Mouse (Mus musculus): Measurements from ENCODE around the gene Vmn2r87. TPM values are rescaled to one million over a fixed set of nuclear protein-coding genes. Genes with fewer than 3 reads are reported as not detected.
"Not testable (repeated sequence)": the region's sequence is repeated elsewhere in the genome, so short reads cannot be mapped to it uniquely, and the experiment has no call there.

Vmn2r87 gene
- polyA plus RNA-seq (2015; fragmentation: Nextera tagmentation; extraction: Ambion mirVana) = 0.11 and 0.13 TPM in 2 replicates

GRCm38 (mm10) chr10:130497296-130497695 is at the start of gene Vmn2r87:
Gene Vmn2r87 (minus strand): TSS chr10:130497396.
- Histone ChIP-seq H3K27me3 (replicated peaks; ENCODE audit: control insufficient read depth, insufficient read depth, low read length) (no peaks in the 10 kb centered on the region), H3K4me2 (ENCODE audit: low read length) (no peak within 1 kb of the TSS), H3K9me3 (ENCODE audit: control insufficient read depth, low read length) (no peaks in the 10 kb centered on the region), H3K27ac (ENCODE audit: low read depth, low read length) (no peak within 1 kb of the TSS), H3K36me3 (ENCODE audit: control insufficient read depth, insufficient read depth, low read length) (no peaks in the 10 kb centered on the region), H3K4me3 (ENCODE audit: low read length) (no peak within 1 kb of the TSS), H3K4me1 (ENCODE audit: control insufficient read depth, insufficient read depth, low read depth, low read length) (no peaks in the 10 kb centered on the region), H3K9ac (ENCODE audit: low read depth, low read length) (no peak within 1 kb of the TSS)
- ATAC-seq = no peak

GRCm38 (mm10) chr10:130544331-130544730 is 47.1 kb upstream of the Vmn2r87 start:
- H3K4me3 ChIP-seq (ENCODE audit: low read length); H3K27me3 ChIP-seq (replicated peaks; ENCODE audit: control insufficient read depth, insufficient read depth, low read length); H3K9me3 ChIP-seq (ENCODE audit: control insufficient read depth, low read length); H3K4me1 ChIP-seq (ENCODE audit: control insufficient read depth, insufficient read depth, low read depth, low read length); ATAC-seq; H3K27ac ChIP-seq (ENCODE audit: low read depth, low read length); H3K36me3 ChIP-seq (ENCODE audit: control insufficient read depth, insufficient read depth, low read length); H3K9ac ChIP-seq (ENCODE audit: low read depth, low read length); H3K4me2 ChIP-seq (ENCODE audit: low read length): not testable (repeated sequence)
- 72% methylated on average over 1 of the region's 1 CpGs for WGBS

- Histone ChIP-seq H3K9ac (ENCODE audit: low read depth, low read length) (peak overlapping the region; percentile 71), H3K27ac (ENCODE audit: low read depth, low read length) (peak overlapping the region; percentile 75), H3K4me2 (ENCODE audit: low read length) (peak overlapping the region; percentile 75), H3K4me3 (ENCODE audit: low read length) (peak overlapping the region; percentile 62)
- peak; percentile 99 for ATAC-seq
- not testable (repeated sequence) for H3K27me3 ChIP-seq (replicated peaks; ENCODE audit: control insufficient read depth, insufficient read depth, low read length); H3K9me3 ChIP-seq (ENCODE audit: control insufficient read depth, low read length); H3K4me1 ChIP-seq (ENCODE audit: control insufficient read depth, insufficient read depth, low read depth, low read length); H3K36me3 ChIP-seq (ENCODE audit: control insufficient read depth, insufficient read depth, low read length)
- under 1% methylated on average over 20 of the region's 21 CpGs for WGBS
Measured at GRCm38 (mm10) chr10:130541931-130542691, 44.9 kb upstream of the Vmn2r87 start.

- no peak overlapping the region for H3K4me3 ChIP-seq (ENCODE audit: low read length)
- 77% methylated on average over 3 of the region's 3 CpGs for WGBS
- ATAC-seq = no peak
- H3K36me3 ChIP-seq (ENCODE audit: control insufficient read depth, insufficient read depth, low read length) = no peaks in the 10 kb centered on the region
- H3K4me2 ChIP-seq (ENCODE audit: low read length) = no peak overlapping the region
- H3K4me1 ChIP-seq (ENCODE audit: control insufficient read depth, insufficient read depth, low read depth, low read length) = no peaks in the 10 kb centered on the region
- 0 out of 2 replicates have a peak, but pooled peaks cover 2% of the 10 kb centered on the region for H3K9me3 ChIP-seq (ENCODE audit: control insufficient read depth, low read length)
- H3K27ac ChIP-seq (ENCODE audit: low read depth, low read length) = no peak overlapping the region
- H3K9ac ChIP-seq (ENCODE audit: low read depth, low read length) = no peak overlapping the region
- H3K27me3 ChIP-seq (replicated peaks; ENCODE audit: control insufficient read depth, insufficient read depth, low read length) = no peaks in the 10 kb centered on the region
Measured at GRCm38 (mm10) chr10:130536101-130536500, 38.9 kb upstream of the Vmn2r87 start.

- Histone ChIP-seq H3K4me1 (ENCODE audit: control insufficient read depth, insufficient read depth, low read depth, low read length) (no peaks in the 10 kb centered on the region), H3K27ac (ENCODE audit: low read depth, low read length) (no peak overlapping the region), H3K27me3 (replicated peaks; ENCODE audit: control insufficient read depth, insufficient read depth, low read length) (no peaks in the 10 kb centered on the region), H3K4me3 (ENCODE audit: low read length) (no peak overlapping the region), H3K9ac (ENCODE audit: low read depth, low read length) (no peak overlapping the region), H3K9me3 (ENCODE audit: control insufficient read depth, low read length) (no peaks in the 10 kb centered on the region), H3K4me2 (ENCODE audit: low read length) (no peak overlapping the region), H3K36me3 (ENCODE audit: control insufficient read depth, insufficient read depth, low read length) (no peaks in the 10 kb centered on the region)
- WGBS = 62% methylated on average over 10 of the region's 10 CpGs
- no peak for ATAC-seq
Measured at GRCm38 (mm10) chr10:130527926-130528325, 30.7 kb upstream of the Vmn2r87 start.

- Histone ChIP-seq H3K27ac (ENCODE audit: low read depth, low read length) (peak overlapping the region; percentile 56; the same call in 1 of the 2 replicates), H3K4me1 (ENCODE audit: control insufficient read depth, insufficient read depth, low read depth, low read length) (no peaks in the 10 kb centered on the region), H3K9me3 (ENCODE audit: control insufficient read depth, low read length) (no peaks in the 10 kb centered on the region), H3K27me3 (replicated peaks; ENCODE audit: control insufficient read depth, insufficient read depth, low read length) (no peaks in the 10 kb centered on the region), H3K4me3 (ENCODE audit: low read length) (peak overlapping the region; percentile 56), H3K4me2 (ENCODE audit: low read length) (peak overlapping the region; percentile 85), H3K9ac (ENCODE audit: low read depth, low read length) (peak overlapping the region; percentile 72), H3K36me3 (ENCODE audit: control insufficient read depth, insufficient read depth, low read length) (no peaks in the 10 kb centered on the region)
- peak; percentile 100 for ATAC-seq
- WGBS = 8% methylated on average over 35 of the region's 36 CpGs
Measured at GRCm38 (mm10) chr10:130470311-130470760, 26.9 kb downstream of the Vmn2r87 start.

- H3K9me3 ChIP-seq (ENCODE audit: control insufficient read depth, low read length); H3K4me1 ChIP-seq (ENCODE audit: control insufficient read depth, insufficient read depth, low read depth, low read length); H3K27ac ChIP-seq (ENCODE audit: low read depth, low read length); H3K9ac ChIP-seq (ENCODE audit: low read depth, low read length); H3K36me3 ChIP-seq (ENCODE audit: control insufficient read depth, insufficient read depth, low read length); H3K4me3 ChIP-seq (ENCODE audit: low read length); ATAC-seq; H3K4me2 ChIP-seq (ENCODE audit: low read length); H3K27me3 ChIP-seq (replicated peaks; ENCODE audit: control insufficient read depth, insufficient read depth, low read length): not testable (repeated sequence)
- WGBS = 100% methylated on average over 1 of the region's 1 CpGs
Measured at GRCm38 (mm10) chr10:130455950-130456349, 41.2 kb downstream of the Vmn2r87 start, which contains the start of gene Vmn2r86. Gene Vmn2r86 (minus strand): TSS chr10:130456050.

GRCm38 (mm10) chr10:130444776-130445175 is 52.4 kb downstream of the Vmn2r87 start:
- Histone ChIP-seq H3K36me3 (ENCODE audit: control insufficient read depth, insufficient read depth, low read length) (no peaks in the 10 kb centered on the region), H3K9me3 (ENCODE audit: control insufficient read depth, low read length) (no peaks in the 10 kb centered on the region), H3K27ac (ENCODE audit: low read depth, low read length) (no peak overlapping the region), H3K4me2 (ENCODE audit: low read length) (no peak overlapping the region), H3K27me3 (replicated peaks; ENCODE audit: control insufficient read depth, insufficient read depth, low read length) (no peaks in the 10 kb centered on the region), H3K4me3 (ENCODE audit: low read length) (no peak overlapping the region), H3K4me1 (ENCODE audit: control insufficient read depth, insufficient read depth, low read depth, low read length) (no peaks in the 10 kb centered on the region), H3K9ac (ENCODE audit: low read depth, low read length) (no peak overlapping the region)
- 94% methylated on average over 21 of the region's 21 CpGs for WGBS
- no peak for ATAC-seq

- H3K9me3 ChIP-seq (ENCODE audit: control insufficient read depth, low read length); H3K4me2 ChIP-seq (ENCODE audit: low read length); H3K27me3 ChIP-seq (replicated peaks; ENCODE audit: control insufficient read depth, insufficient read depth, low read length); H3K36me3 ChIP-seq (ENCODE audit: control insufficient read depth, insufficient read depth, low read length); H3K4me1 ChIP-seq (ENCODE audit: control insufficient read depth, insufficient read depth, low read depth, low read length); H3K27ac ChIP-seq (ENCODE audit: low read depth, low read length); H3K4me3 ChIP-seq (ENCODE audit: low read length); ATAC-seq; H3K9ac ChIP-seq (ENCODE audit: low read depth, low read length): not testable (repeated sequence)
- 84% methylated on average over 11 of the region's 11 CpGs for WGBS
Measured at GRCm38 (mm10) chr10:130434185-130434898, 62.9 kb downstream of the Vmn2r87 start.

All from hindbrain, embryonic 16.5 days (tissue).